Mouse (Mus musculus) hindbrain, embryonic 11.5 days (tissue): Measurements from ENCODE around the gene Pafah1b3. TPM values are rescaled to one million over a fixed set of nuclear protein-coding genes. Genes with fewer than 3 reads are reported as not detected.

Source experiments
- ATAC-seq: fragments of 200-750 bp; cut with Nextera tagmentation; 2 replicates; pipeline ENCODE4 v1.8.0; 2017; ENCODE audit warnings: mild to moderate bottlenecking, moderate TSS enrichment, moderate library complexity; ENCODE audit not compliant: low FRiP score
- DNase-seq: peaks from one replicate; pipeline ENCODE4 v3.0.0-alpha.2; 2015; ENCODE audit warnings: low spot score
- H3K27ac ChIP-seq: fragments of 300-500 bp; sonication (generic); 2 replicates; pipeline ENCODE4 v1.5.1; 2014; ENCODE audit warnings: mild to moderate bottlenecking, low read depth, low read length
- H3K27me3 ChIP-seq: fragments of 300-500 bp; sonication (generic); 2 replicates; pipeline ENCODE4 v1.6.1; 2014; ENCODE audit warnings: mild to moderate bottlenecking, low read length, moderate library complexity, mixed read lengths; ENCODE audit not compliant: control insufficient read depth, insufficient read depth
- H3K36me3 ChIP-seq: fragments of 300-500 bp; sonication (generic); 2 replicates; pipeline ENCODE4 v1.6.1; 2014; ENCODE audit warnings: mild to moderate bottlenecking, low read length, moderate library complexity, mixed read lengths; ENCODE audit not compliant: control insufficient read depth, insufficient read depth
- H3K4me1 ChIP-seq: fragments of 300-500 bp; sonication (generic); replicated peaks from 2 replicates; pipeline ENCODE4 v1.6.1; 2014; ENCODE audit warnings: low read length, mixed read lengths; ENCODE audit not compliant: control insufficient read depth, insufficient read depth
- H3K4me2 ChIP-seq: fragments of 300-500 bp; sonication (generic); replicated peaks from 2 replicates; pipeline ENCODE4 v1.6.1; 2014; ENCODE audit warnings: mild to moderate bottlenecking, low read depth, low read length
- H3K4me3 ChIP-seq: fragments of 300-500 bp; sonication (generic); 2 replicates; pipeline ENCODE4 v1.5.1; 2014; ENCODE audit warnings: low read depth, low read length
- H3K9ac ChIP-seq: fragments of 300-500 bp; sonication (generic); 2 replicates; pipeline ENCODE4 v1.6.1; 2014; ENCODE audit warnings: low read depth, low read length
- H3K9me3 ChIP-seq: fragments of 300-500 bp; sonication (generic); 2 replicates; pipeline ENCODE4 v1.6.1; 2016; ENCODE audit warnings: low read length; ENCODE audit not compliant: control insufficient read depth
- WGBS: fragments of 180-500 bp; shearing (Covaris S2); extraction: QIAGEN DNeasy Blood & Tissue Kit; methylation state at CpG from one replicate; pipeline ENCODE4 v1.1.7; 2014; 5-methylcytosine and 5-hydroxymethylcytosine counted together
- polyA plus RNA-seq: library from polyadenylated mRNA; unstranded; fragments of >200 nt; fragmentation: Nextera tagmentation; extraction: Ambion mirVana; gene quantifications from 2 replicates; pipeline ENCODE4 v1.2.1, GENCODE M21; 2014

The Pafah1b3 gene
- polyA plus RNA-seq, 1 experiment from 2014 or later, result 335 TPM

- DNase-seq (peak; percentile 65), ATAC-seq (peak; percentile 15; the same call in 1 of the 2 replicates)
- Histone ChIP-seq H3K27ac (no peak overlapping the region), H3K36me3 (no peaks in the 10 kb centered on the region), H3K27me3 (no peaks in the 10 kb centered on the region), H3K9ac (no peak overlapping the region), H3K4me1 (no peaks in the 10 kb centered on the region), H3K4me2 (no peak overlapping the region), H3K4me3 (no peak overlapping the region), H3K9me3 (no peaks in the 10 kb centered on the region)
- WGBS, result 3% methylated on average over 6 of the region's 6 CpGs
Observed at GRCm38 (mm10) chr7:25322058-25322484, 24.3 kb upstream of the Pafah1b3 start.

GRCm38 (mm10) chr7:25317446-25317999 is 19.7 kb upstream of the Pafah1b3 start:
- WGBS, result 16% methylated on average over 21 of the region's 21 CpGs

GRCm38 (mm10) chr7:25316532-25317445 is 19.0 kb upstream of the Pafah1b3 start, which contains the start of gene Megf8:
Megf8 (plus strand) TSS chr7:25317164.
- Histone ChIP-seq H3K36me3 (no peaks in the 10 kb centered on the region), H3K4me1 (peaks cover 10% of the 10 kb centered on the region), H3K27ac (peak within 1 kb of the TSS; percentile 73), H3K4me3 (peak within 1 kb of the TSS; percentile 63), H3K9me3 (no peaks in the 10 kb centered on the region), H3K27me3 (peaks cover 33% of the 10 kb centered on the region), H3K9ac (peak within 1 kb of the TSS; percentile 79), H3K4me2 (peak within 1 kb of the TSS; percentile 81)
- ATAC-seq (peak; percentile 99), DNase-seq (peak; percentile 98)
- WGBS, result 1% methylated on average over 51 of the region's 52 CpGs

More at GRCm38 (mm10) chr7:25317446-25317999, 19.7 kb upstream of the Pafah1b3 start:
- ATAC-seq (no peak; the same call in 1 of the 2 replicates), DNase-seq (no peak)
- H3K4me1 ChIP-seq, result peaks cover 10% of the 10 kb centered on the region
- peaks cover 32% of the 10 kb centered on the region for H3K27me3 ChIP-seq
- H3K9me3 ChIP-seq, result no peaks in the 10 kb centered on the region
- H3K27ac ChIP-seq, result peak overlapping the region; percentile 73
- H3K36me3 ChIP-seq, result no peaks in the 10 kb centered on the region
- peak overlapping the region; percentile 79 for H3K9ac ChIP-seq
- H3K4me3 ChIP-seq, result peak overlapping the region; percentile 63
- H3K4me2 ChIP-seq, result peak overlapping the region; percentile 81

- Histone ChIP-seq H3K36me3 (no peaks in the 10 kb centered on the region), H3K9me3 (no peaks in the 10 kb centered on the region), H3K27me3 (peaks cover 38% of the 10 kb centered on the region), H3K4me3 (peak overlapping the region; percentile 41), H3K9ac (peak overlapping the region; percentile 52), H3K4me2 (peak overlapping the region; percentile 78), H3K27ac (no peak overlapping the region), H3K4me1 (peaks cover 10% of the 10 kb centered on the region)
- no peak for ATAC-seq
- DNase-seq, result peak; percentile 53
- WGBS, result under 1% methylated on average over 57 of the region's 69 CpGs
Observed at GRCm38 (mm10) chr7:25315306-25316041, 17.7 kb upstream of the Pafah1b3 start.

GRCm38 (mm10) chr7:25314606-25315305 is 17.0 kb upstream of the Pafah1b3 start:
- peak; percentile 32 for DNase-seq
- peaks cover 38% of the 10 kb centered on the region for H3K27me3 ChIP-seq
- H3K4me3 ChIP-seq, result peak overlapping the region; percentile 41
- no peaks in the 10 kb centered on the region for H3K36me3 ChIP-seq
- WGBS, result under 1% methylated on average over 51 of the region's 51 CpGs
- peaks cover 10% of the 10 kb centered on the region for H3K4me1 ChIP-seq
- H3K4me2 ChIP-seq, result peak overlapping the region; percentile 78
- peak overlapping the region; percentile 52 for H3K9ac ChIP-seq
- no peaks in the 10 kb centered on the region for H3K9me3 ChIP-seq
- H3K27ac ChIP-seq, result no peak overlapping the region
- ATAC-seq, result no peak

- H3K27ac ChIP-seq, result no peak overlapping the region
- WGBS, result 60% methylated on average over 7 of the region's 7 CpGs
- H3K9me3 ChIP-seq, result no peaks in the 10 kb centered on the region
- no peak overlapping the region for H3K9ac ChIP-seq
- peaks cover 38% of the 10 kb centered on the region for H3K27me3 ChIP-seq
- no peak for DNase-seq
- H3K4me3 ChIP-seq, result 0 out of 2 replicates have a peak overlapping the region, but pooled peaks have one; percentile 2
- H3K4me2 ChIP-seq, result no peak overlapping the region
- H3K4me1 ChIP-seq, result peaks cover 10% of the 10 kb centered on the region
- no peaks in the 10 kb centered on the region for H3K36me3 ChIP-seq
- ATAC-seq, result no peak
Observed at GRCm38 (mm10) chr7:25313325-25313724, 15.5 kb upstream of the Pafah1b3 start.

- Histone ChIP-seq H3K27me3 (peaks cover 38% of the 10 kb centered on the region), H3K9ac (no peak overlapping the region), H3K4me1 (peaks cover 10% of the 10 kb centered on the region), H3K9me3 (no peaks in the 10 kb centered on the region), H3K4me2 (no peak overlapping the region), H3K36me3 (no peaks in the 10 kb centered on the region), H3K27ac (no peak overlapping the region), H3K4me3 (no peak overlapping the region)
- no peak for DNase-seq
- no peak for ATAC-seq
- 75% methylated on average over 11 of the region's 11 CpGs for WGBS
Observed at GRCm38 (mm10) chr7:25311193-25311592, 13.4 kb upstream of the Pafah1b3 start.

GRCm38 (mm10) chr7:25309425-25309824 is 11.6 kb upstream of the Pafah1b3 start:
- Histone ChIP-seq H3K27me3 (peaks cover 22% of the 10 kb centered on the region), H3K9me3 (no peaks in the 10 kb centered on the region), H3K9ac (no peak overlapping the region), H3K36me3 (no peaks in the 10 kb centered on the region), H3K4me1 (no peaks in the 10 kb centered on the region), H3K4me3 (no peak overlapping the region), H3K27ac (no peak overlapping the region), H3K4me2 (no peak overlapping the region)
- no peak for DNase-seq
- WGBS, result 88% methylated on average over 9 of the region's 9 CpGs
- ATAC-seq, result no peak
